Mouse (Mus musculus) urinary bladder, postnatal 25 days (tissue): ENCODE data around the gene Il1r1.

Experiments
- DNase-seq: peaks from one replicate; pipeline ENCODE4 v3.0.0; 2022; ENCODE audit warnings: low spot score

Il1r1 gene

DNA sequence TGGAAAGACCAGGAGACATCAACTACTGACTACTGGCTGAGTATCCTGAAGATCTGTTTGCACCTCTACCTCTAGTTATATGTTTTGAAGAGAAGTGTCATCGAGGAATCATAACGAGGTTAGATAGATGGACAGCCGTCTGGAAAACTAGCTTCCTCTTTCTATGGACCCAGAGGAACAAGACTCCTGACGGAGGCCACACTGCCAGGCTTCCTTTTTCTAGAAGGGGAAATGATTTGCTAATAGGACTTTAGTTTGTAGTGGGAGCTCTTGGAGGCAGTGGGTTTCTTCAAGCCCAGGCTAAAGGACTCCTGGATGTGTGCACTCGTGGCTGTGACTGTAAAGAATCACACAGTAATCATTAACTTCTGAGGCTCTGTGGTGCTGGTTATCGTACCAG lies 96.9 kb downstream of the Il1r1 start:
- no peak for DNase-seq

DNA sequence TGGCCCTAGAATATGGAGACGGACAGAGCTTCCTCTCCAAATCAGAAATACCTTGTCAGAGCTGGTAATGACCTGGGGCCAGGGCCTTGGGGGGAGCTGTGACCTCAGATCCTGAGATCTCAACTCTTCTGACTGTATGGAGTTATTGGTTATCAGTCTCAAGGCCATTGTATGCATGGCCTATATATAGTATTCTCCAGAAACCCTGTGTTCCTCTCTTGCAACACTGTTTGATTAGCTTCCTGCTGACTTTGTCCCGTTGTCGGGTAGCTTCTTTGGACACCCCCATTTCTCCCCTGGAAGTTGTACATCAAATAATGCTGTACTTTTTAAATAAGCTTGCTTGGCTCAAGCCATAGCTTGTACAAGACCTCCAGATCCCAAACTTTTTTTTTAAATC lies 97.7 kb downstream of the Il1r1 start:
- no peak for DNase-seq

DNA sequence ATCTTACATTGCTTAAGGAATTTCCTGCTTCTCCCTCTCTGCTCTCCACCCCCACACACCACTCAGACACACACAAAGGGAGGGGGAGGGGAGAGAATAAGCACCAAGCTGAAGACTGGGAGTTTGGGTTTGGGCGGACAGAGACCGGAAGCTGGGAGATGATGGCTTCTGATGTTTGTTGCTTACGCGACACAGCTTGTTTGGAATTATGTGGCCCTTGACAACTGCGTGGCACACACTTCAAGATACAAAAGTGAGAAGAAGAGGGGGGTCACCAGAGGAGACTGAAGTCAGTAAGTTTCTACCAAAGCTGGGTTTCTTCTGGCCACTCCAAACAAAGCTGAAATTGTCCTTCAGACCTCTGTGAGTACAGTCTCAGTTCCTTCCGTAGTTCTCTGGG lies 99.6 kb downstream of the Il1r1 start, which contains the start of gene Il1rl2:
Gene Il1rl2, plus strand, starts transcription at position 154 of the 400 bp plus-strand sequence.
- no peak for DNase-seq

DNA sequence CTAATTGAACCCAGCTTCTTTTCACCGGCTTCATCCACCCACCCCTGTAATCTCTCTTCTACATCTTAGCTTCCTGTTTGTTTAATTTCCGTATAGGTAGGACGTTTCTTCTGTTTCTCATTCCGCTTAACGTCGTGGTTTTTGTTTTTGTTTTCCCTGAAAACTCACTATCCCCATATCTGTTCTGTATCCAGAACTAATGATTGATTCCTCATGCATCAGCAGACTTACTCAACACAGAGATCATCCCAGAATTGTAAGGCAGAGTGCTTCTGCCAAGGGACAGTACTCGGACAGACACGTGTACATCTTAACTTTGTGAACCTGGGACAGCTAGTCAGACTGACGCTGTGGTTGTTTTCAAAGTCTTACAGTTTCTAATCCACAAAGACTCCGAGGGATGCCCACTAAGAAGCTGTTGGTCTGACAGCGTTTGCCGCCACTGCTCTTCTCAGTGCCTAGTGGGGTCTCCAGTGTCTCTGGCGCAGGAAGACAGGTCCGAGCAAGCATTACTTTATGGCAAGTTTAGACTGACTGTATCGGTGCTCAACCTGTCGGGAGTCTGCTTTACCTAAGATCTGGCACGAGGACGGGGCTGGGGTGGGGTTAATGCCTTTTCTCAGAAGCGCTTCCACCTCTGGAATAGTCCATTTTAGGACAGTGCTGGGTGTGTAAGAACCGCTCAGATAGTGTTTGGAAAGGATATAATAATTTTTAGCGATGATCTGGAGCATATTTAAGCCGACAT lies 100.2 kb downstream of the Il1r1 start:
- DNase-seq: no peak

DNA sequence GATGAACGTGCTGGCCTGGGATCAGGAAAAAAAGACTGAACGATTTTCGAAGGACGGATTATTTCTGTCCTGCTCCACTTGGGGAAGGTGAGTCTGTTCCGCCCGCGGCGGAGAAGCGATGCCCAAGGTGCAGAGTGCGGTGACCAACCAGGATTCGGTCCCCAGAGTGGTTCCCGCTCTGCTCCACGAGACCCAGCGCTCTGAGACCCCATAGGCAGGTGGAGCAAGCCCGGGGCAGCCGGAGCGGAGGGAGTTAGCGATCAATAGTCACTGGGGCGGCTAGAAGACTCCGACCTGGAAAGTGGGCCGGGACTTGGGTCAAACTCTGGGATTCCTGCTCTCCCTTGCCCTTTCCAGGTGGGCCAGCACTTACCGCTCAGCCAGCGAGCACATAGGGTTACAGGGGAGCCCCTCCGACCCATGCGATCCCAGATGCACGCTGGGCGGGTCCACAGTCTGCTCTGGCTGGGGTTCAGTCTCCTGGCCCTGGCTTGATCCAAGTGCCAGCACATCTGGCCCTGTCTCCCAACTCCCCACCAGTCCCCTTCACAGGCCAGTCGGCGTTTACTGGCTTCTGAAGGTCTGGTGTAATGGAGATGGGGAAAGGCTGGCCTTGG lies 100.9 kb downstream of the Il1r1 start:
- DNase-seq: no peak

DNA sequence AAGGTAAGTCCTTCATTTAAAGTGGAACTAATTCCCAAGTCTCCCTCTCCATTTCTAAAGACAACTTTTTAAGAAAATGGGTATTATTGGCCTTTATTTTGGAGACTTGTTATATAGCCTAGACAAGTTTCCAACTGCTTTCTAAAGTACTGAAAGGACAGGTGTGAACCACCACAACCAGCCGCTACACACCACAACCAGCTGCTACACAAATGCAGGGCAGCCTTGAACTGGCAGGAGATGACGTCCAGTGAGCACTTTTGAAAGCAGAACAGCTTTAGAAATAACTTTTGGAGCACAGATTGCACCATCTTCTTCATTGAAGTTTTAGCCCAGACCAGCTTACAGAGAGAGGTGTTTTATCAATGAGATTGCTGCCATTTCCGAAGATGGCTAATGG lies 102.7 kb downstream of the Il1r1 start:
- no peak for DNase-seq

DNA sequence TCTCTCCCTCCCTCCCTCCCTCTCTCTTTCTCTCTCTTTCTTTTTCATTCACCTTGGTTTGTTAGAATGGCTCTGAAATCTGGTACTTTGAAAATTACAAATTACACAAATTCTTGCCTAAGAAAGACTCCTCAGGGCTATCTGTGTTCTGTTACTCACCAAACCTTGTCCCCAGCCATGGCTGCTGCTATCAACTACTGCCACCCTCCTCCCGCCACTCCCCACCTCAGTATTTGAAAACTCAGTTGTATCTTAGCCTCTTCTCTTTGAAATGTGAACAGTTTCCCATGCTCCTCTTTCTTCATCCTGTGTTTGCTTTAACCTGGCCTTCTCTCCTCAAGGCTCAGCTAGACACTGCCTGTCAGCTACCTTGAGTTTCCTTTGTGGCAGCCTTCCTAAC lies 104.6 kb downstream of the Il1r1 start:
- no peak for DNase-seq

DNA sequence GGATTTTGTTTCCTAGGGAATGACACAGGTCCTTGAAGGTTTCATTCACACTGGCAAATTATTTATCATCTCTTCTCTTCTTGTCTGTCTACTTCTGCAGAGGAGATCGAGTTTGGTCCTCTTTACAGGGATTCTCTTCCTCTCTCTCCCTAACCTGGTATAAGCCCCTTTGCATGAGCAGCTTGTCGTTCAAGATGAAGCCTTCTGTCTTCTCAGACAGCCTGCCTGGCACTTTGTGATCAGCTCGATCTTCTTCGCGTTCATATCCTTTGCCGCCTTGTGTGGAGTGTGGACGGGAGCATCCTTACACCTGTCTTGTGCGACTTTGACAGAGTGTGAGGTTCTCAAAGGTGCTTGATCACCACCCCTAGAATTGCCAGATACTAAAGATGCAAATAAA lies 105.3 kb downstream of the Il1r1 start:
- DNase-seq: no peak

DNA sequence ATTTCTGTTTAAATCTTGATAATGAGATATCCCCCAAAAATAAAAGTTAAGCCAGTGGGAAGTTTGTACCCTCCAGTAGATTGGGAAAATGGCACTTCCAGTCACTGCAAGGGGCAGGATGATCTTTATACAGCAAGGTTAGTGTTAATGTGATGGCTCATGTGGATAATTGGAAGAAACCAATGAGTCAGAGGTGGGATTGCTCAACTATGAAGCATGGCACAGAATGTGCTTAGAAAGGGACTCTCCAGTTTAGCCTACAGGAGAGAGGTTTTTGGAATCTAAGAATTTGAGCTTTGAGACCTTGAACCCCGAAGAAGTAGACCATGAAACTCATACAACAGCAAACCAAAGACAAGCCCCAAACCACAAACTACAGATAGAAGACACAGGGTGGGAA lies 114.5 kb downstream of the Il1r1 start:
- no peak for DNase-seq

DNA sequence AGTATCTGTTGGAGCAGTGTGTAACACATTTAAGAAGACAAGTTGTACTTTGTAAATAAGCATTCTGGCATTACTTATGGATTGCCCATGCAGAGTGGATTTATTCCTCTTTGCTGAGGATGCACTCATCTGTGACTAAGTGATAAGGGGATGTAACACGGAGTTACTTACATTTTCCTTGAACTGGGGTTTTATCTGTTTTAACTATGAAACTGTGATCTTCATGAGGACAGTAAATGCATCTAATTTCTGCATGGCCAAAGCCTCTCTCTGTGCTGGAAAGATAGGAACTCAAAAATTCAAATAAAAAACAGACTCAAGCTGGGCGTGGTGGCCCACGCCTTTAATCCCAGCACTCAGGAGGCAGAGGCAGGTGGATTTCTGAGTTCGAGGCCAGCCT lies 115.2 kb downstream of the Il1r1 start:
- no peak for DNase-seq

DNA sequence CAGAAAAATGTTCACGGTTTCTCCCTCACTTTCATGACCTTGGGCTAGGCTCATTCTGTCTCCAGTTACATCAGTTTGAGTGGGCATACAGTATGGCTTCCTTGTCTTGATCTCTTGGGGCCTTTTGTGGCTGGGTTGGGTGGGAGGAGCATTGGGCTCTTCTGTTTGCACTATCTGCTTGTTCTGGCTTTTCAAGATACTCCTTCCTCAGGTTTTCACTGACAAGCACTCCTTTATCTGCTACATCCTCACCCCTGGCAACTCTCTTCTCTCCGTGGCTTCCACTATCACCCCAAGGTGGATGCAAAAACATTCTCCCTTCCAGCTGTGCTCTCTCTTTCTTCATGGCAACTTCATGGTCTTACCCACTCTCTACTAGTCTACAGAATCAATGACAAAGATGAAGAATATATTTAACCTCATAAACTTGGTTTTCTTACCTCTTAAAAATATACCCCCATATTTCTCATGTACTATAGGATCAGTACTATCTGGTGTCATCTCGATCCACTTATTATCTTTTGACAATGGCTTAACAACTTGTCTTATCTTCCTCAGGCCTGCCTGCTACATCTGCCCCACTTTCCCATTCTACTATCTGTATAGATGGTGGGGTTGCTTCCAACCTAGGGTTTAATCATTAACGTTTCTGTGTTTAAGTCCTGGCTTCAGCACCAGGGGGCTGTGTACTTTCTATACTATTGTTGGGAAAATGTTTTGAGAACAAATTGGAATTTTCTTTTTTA lies 127.5 kb downstream of the Il1r1 start:
- DNase-seq: no peak

DNA sequence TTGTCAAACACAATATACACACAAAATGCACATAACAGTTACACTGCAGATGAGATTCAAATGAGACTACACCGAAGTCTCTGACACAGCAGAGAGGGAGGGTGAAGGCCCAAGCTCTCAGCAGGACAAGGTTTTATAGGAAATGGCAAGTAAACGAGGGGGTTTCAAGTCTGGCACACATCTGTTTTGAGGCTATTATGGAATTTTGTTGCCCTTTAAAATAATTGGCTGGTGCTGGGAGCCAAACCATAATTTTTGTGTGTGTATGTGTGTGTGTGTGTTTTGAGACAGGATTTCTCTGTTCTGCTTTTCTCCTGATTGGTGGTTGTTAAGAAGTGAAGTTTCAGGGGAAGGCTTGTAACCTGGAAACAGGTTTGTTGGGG lies 128.0 kb downstream of the Il1r1 start:
- DNase-seq: no peak

DNA sequence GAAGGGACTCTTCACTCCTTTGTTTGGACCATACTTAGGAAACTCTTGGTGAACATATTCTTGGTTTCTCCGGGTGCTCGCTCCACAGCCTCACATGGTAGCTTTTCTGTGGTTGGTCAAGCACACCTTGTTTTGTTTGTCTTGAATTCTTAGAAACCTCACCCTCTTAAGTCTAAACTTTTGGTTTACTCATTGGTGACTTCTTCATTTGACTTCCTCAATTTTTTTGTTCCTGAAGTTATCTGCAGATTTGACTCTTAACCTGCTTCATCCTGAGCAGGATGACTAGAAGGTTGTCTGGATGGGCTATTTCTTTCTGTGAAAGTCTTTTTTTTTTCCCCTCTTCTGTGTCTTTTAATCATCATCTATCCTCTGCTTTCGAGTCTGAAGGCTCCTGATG lies 129.8 kb downstream of the Il1r1 start:
- DNase-seq: no peak

DNA sequence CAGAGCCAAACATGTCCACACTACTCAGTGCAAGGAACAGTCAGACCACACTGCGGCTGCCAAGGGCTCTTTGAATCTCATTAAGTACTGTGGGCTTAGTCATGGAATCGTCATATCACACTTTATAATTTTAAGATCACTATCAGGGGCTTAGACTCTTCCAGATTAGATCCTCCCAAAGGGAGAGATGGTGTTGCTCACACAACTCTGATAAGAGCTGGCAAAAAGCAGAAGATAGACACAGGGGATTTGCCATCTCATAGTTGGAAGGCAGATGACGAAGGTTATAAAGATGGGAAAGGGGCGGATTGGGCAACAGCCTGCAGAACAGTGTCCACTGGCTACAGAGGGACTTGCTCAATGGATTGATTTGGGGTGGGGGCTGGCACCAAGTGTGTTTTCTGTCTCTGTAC lies 130.6 kb downstream of the Il1r1 start:
- no peak for DNase-seq

DNA sequence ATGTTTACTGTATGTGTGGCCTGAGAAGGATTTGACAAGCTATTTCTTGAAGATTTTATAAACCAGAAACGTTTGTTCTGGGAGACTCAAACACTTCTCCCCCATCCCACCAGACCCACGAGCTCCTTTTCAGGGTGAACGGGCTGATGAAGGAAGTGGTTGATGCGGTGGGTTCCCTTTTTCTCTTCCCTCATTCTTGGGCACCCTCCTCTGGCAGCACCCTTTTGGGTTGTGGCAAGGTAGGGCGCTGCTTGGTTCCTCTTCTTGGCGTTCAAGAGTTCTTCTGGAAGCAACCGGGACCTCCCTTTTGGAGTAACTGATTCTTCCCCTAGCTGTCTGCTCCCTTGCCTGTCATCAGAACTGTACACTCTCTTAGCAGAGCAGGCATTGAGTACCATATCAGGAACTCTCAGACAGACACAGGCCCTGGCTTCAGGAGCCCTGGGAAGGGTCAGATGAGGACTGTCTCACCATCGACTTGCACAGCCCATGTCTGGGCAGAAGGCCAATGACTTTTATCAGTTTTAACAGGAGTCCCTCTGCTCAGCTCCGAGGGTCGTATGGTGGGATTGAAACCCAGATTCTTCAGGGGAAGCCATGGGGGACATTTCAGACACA lies 131.1 kb downstream of the Il1r1 start:
- DNase-seq: no peak

DNA sequence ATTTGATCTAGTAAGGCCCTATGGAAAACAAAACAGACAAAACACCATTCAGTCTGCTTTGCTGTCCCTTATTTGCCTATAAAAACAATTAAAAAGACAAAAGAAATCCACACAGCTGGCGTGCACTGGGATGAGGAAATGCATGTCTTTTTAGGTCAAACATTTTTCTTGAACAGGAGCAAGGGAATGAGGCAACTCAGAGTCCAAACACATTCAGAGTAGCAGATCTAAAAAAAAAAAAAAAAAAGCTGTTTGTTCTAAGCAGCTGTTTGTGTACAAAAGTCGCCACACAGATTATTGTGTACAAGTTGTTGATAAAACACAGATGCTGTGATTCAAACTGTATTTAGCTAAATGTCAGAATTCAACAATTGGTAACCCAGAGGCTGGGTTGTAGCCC lies 133.0 kb downstream of the Il1r1 start:
- DNase-seq: no peak

DNA sequence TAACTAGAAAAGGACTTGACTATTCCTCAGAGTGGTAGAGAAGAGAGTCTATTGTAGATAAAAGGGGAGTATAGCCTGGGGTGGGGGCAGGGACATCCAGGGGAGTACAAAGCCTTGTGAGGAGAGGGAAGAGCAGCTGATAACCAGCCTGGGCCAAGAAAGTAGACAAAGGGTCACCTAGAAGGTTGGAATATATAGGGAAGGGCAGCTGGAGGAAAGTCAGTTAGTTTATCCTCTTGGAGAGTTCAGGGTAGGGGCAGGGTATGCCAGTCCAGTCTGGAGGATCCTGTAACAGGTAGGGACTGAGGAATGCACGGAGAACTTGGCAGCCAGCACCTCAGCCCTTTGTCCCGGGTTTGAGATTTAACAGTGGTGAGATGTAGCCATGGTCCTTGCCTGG lies 133.5 kb downstream of the Il1r1 start:
- DNase-seq: no peak

DNA sequence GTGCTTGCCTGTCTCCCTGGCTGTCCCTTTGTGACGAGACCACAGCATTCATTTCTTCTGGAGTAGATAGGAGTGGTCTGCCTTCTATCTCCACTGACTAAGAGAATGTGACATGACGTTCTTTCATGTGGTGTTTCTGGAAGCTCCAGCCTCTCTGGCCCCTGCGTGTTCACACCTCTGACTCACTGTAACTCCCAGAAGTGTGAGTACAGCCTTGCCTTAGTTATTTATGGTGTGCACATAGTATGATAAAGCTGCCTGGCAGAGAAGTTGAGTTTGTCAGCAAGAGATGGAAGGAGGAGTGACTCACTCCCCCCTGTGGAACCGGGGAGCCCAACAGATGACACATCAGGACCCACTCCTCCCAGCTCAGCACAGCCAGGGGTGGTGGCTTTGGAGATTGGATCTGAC lies 133.9 kb downstream of the Il1r1 start:
- no peak for DNase-seq

DNA sequence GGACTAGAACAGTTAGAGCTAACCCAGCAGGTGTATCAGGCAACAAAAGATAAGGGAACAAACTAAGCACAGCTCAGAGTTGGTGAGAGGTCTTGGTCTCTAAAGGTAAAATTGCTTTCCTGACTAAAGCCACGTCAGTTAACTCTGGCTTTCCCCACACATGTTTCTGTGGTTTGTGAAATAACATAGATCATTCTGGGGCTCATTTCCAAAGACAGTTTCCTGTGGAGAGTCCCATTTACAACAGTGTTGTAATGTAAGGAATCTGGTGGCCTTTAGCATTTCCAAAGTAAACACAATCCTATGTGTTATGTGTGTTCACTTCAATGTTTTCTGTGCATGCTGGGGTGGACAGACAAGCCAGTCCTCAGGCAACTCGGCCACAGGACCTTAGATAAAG lies 134.9 kb downstream of the Il1r1 start:
- no peak for DNase-seq

DNA sequence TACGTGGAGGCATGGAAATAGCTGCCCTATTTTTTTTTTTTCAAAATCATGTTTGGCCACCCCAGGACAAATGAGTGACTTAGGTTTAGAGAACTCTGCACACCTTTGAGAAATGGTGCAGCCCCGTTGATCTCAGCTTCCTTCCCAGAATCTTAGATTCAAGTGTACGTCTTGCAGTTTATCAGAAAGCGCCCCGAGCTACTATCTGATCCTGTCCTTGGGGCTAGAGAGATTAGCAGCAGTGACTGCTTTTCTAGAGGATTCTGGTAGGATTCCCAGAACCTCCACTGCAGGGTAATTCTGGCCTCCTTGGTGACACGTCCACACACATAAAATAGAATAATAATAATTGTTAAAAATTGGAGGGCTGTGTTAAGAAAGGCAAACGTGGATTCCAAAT lies 136.1 kb downstream of the Il1r1 start:
- no peak for DNase-seq

DNA sequence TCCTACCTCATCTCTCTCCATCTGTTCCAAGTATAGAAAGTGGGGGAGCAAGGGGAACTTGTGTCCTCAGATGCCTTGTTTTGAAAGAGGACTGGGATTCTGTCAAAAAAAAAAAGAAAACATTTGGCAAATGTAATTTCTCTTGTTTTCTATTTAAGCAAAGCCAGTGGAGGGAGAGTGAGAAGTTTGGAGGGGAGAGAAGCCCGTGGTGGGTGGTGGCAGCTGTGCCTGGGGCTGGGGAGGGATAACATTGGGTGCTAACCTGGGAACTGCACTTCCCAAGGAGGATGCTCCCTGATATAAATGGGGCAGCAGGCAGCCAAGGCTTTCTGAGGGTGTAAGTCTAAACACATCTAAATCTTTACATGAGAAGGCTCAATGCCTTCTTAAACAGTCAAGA lies 136.7 kb downstream of the Il1r1 start:
- DNase-seq: no peak

DNA sequence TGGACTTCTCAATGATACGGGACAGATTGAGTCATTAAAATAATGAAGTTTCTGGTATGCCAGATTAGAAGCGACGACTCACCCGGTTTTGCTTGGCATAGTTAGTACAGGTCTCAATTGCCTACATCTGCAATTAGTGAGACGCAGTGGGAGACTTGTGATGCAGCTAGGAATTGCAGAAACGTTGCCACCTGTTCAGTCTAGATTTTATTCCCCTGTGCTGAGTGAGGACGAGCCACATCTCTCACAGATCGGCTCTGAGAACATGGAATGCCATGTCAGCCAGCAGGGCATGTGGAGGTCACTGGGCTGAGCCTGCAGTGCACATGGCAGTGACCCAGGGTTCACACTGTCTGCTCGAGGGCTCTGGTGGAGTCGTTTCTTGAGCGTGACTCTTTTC lies 137.9 kb downstream of the Il1r1 start:
- DNase-seq: no peak
